Mouse (Mus musculus): Measurements from ENCODE around the gene Olfr642. TPM values are rescaled to one million over a fixed set of nuclear protein-coding genes. Genes with fewer than 3 reads are reported as not detected.

Gene Olfr642
- not detected in 2 replicates for total RNA-seq (2015; ENCODE audit: low replicate concordance)
- 0.14 TPM in 1 of 2 replicates, not detected in the other for total RNA-seq (2017; ENCODE audit: low replicate concordance)

DNA sequence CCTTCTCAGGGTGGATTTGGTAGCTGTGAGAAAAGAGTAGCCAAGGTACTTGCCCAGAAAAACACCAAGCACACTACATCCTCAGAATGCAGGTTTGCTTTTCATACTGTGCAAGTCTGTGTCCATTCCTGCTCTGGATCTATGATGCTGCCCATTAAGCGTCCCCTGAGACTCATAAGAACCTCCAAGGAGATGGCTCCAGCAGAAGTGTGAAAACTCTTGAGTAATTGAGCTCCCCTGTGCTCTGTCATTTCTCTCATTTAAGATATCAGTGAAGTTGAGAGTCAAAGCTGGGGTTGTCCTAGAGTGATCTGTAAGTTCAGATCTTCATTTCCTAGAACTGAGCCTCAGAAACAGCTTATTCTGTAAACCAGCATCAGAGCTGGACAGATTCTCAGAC lies at the start of gene Olfr642:
Gene Olfr642, minus strand, starts transcription at position 101 of the 400 bp plus-strand sequence.
- no peak for ATAC-seq (replicated peaks; ENCODE audit: low FRiP score, poor library complexity, severe bottlenecking)

DNA sequence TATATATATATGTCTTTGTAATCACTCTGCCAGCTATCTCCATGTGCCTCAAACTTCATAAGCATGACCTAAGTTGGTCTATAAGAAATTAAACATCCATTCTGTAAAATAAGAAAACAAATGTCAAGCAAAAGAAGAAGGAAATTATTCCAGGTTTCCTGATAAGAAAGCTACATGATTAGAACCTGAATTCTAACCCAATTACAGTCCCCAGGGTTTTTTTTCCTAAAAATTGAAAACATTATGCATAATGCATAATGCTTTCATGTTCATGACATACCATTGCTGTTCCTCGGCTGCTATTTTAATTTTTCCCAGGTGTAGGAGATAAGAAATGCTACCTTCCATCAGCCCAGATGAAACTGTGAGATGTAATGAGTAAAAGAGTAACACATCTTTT lies 32.9 kb upstream of the Olfr642 start, which contains the start of gene Olfr645:
Gene Olfr645, minus strand, starts transcription at position 101 of the 400 bp plus-strand sequence.
- no peak for ATAC-seq (replicated peaks; ENCODE audit: low FRiP score, poor library complexity, severe bottlenecking)

DNA sequence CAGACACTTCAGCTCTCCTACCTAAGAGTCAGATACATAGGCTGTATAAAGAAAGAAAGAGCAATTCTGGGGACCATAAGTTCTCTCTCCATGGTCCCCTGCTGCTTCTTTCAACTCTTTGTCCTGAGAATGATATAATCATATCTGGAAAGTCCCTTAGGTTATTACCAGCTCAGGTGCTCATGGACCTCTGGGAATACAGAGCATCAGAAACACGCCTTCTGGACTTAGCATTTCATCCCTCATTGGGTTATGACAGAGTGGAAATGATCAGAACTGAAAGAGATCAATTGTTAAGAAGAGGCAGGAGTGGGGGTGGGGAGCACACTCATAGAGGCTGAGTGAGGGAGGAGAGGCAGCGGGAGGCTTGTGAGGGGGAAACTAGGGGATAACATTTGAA lies 19.3 kb upstream of the Olfr642 start, which contains the start of gene Olfr644:
Gene Olfr644, minus strand, starts transcription at position 101 of the 400 bp plus-strand sequence.
- ATAC-seq (replicated peaks; ENCODE audit: low FRiP score, poor library complexity, severe bottlenecking) = no peak

DNA sequence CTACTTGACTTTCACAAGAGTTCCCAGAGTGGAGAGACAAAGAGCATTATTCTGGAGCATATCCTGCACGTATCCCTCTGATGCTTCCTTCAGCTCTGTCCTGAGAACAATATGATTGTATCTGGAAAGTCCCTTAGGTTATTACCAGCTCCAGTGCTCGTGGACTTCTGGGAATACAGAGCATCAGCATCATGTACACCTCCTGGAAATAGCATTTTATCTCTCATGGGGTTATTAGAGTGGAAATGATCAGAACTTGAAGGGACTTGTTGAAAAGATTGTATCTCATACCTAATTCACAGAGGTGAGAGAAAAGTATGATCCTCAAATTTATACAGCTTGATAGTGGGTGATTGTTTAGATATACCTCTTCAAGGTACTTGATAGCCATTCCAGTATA lies 8.9 kb upstream of the Olfr642 start, which contains the start of gene 4930516K23Rik:
Gene 4930516K23Rik, minus strand, starts transcription at position 101 of the 400 bp plus-strand sequence.
- ATAC-seq (replicated peaks; ENCODE audit: low FRiP score, poor library complexity, severe bottlenecking) = no peak

DNA sequence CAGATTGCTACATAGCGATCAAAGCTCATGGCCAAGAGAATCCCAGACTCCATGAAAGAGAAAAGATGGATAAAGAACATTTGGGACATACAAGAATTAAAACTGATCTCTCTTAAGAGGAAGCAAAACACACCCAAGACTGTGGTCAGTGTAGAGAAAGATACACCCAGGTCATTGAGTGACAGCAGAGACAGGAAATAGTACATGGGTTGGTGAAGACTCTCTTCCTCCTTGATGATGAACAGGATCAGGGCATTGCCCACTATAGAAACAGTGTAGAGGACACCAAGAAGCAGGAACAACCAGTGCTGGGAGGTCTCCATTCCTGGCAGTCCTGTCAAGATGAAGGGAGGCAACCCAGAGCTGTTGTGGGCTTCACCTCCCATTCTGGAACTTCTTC lies 6.7 kb upstream of the Olfr642 start:
- no peak for ATAC-seq (replicated peaks; ENCODE audit: low FRiP score, poor library complexity, severe bottlenecking)

DNA sequence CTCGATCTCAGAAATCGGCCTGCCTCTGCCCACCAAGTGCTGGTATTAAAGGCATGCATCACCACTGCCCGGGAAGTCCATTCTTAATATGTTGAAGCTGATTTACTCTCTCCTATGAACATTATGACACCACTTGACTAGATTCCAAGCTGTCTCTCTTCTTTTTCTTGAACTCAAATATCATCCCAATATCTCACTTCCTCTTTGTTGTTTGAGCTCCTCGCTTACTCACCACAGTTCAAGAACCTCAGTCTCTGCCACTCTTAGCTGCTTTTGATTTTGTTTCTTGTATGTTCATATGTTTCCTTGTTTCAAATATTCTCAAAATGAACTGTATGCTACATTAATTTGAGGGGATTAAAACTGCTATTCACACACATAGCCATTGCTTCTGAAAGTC lies 1.7 kb downstream of the Olfr642 start:
- no peak for ATAC-seq (replicated peaks; ENCODE audit: low FRiP score, poor library complexity, severe bottlenecking)

DNA sequence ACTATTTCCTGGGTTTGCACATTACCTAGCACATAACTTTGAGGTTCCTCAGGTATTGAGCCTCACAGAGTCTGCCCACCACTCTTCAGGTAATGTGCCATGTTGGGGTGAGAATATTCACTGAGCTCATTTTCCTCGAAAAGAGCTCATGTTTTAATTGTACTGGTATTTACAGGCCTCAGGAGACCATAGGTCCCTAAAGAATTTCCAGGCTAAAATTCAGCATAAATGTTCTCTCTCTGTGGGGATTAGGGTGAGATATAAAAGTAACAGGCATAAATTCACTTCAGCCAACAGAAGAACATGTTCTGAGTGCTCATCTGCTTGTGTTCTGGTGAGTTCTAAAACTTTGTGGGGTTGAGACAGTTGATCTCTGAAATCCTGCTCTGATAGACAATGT lies 17.3 kb downstream of the Olfr642 start, which contains the start of gene Olfr641:
Gene Olfr641, plus strand, starts transcription at position 301 of the 400 bp plus-strand sequence.
- no peak for ATAC-seq (replicated peaks; ENCODE audit: low FRiP score, poor library complexity, severe bottlenecking)

DNA sequence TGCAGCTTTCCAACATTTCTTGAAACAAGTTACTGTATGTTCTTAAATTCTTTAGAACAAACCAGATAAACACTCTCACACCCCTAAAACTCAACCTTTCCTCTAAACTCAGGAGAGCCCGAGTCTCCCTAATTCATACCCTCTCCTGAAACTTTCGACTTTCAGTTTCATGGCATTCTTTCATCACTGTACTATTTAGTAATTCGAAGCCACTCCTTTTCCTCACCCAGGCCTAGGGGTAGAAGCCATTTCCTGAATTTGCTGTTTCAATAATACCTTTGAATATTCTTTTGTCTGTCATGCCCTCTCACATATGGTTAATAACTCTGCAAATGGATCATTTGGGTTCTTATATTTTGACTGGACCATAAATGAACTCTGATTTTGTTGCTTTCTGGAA lies 25.5 kb downstream of the Olfr642 start:
- no peak for ATAC-seq (replicated peaks; ENCODE audit: low FRiP score, poor library complexity, severe bottlenecking)

DNA sequence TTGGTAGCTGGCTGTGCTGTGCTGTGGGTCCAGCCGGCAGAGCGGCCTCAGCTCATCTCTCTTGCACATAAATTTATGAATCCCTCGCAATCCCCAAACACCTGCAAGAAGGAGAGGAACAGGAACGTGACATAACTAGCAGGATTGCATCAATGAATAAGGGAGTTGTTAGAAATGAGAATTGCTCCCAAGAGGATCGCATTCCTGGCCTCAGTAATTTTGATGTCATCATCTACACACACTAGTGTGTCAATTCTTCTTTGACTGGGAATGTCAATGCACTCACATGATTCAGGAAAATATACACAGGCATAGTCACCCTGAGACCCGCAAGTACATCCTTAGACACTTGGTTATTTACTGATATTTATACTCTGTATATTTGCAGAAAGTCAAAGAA lies 27.0 kb downstream of the Olfr642 start, which contains the start of gene Olfr640:
Gene Olfr640, minus strand, starts transcription at position 101 of the 400 bp plus-strand sequence.
- ATAC-seq (replicated peaks; ENCODE audit: low FRiP score, poor library complexity, severe bottlenecking) = no peak

DNA sequence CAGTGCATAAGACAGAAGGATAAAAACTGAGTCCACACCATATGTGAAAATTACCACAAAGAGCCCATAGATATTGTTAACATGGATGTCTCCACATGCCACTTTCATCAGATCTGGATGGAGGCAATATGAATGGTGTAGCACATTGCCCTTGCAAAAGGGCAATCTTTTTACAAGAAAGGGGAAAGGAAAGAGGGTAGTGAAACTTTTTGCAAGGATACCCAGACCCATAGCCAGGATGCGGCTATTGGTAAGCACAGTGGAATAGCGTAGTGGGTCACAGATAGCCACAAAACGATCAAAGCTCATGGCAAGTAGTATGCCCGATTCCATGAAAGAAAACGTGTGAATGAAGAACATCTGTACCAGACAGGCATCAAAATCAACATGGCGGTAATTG lies 30.8 kb downstream of the Olfr642 start:
- ATAC-seq (replicated peaks; ENCODE audit: low FRiP score, poor library complexity, severe bottlenecking) = no peak

DNA sequence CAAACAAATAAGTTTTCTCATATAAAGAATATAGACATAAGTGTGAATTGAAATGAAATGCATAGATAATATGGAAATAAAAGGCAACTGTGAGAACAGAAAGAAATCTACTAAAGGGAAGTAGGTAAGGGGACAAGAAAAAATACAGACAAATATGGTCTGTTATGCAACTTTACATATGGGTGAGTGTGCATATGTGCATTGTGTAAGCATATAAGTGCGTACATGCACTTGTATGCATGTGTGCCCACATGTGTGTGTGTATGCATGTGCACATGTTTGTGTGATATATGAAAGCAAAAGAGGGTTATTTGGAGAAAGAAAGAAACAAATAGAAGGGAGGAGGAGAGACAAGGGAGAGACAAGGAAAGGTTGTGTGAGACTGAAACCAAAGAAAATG lies 33.5 kb downstream of the Olfr642 start:
- no peak for ATAC-seq (replicated peaks; ENCODE audit: low FRiP score, poor library complexity, severe bottlenecking)

DNA sequence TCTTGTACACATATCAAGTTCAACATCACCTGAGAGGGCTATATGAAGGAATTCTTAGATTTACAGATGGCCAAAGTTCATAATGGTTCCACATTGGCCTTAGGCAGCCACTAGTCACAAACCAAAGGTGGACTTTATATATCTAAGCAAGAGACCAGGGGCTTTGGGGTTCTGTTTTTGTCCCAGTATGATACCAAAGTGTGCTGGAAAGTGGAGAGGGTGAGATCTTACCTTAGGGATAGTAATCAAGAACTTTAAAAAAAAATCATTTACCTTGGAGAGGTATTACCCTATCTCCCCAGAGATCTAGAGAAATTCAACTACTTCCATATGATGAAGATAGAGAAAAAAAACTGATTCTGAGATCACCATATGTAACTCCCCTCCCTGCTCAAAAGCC lies 35.3 kb downstream of the Olfr642 start, which contains the start of gene Olfr639:
Gene Olfr639, minus strand, starts transcription at position 101 of the 400 bp plus-strand sequence.
- ATAC-seq (replicated peaks; ENCODE audit: low FRiP score, poor library complexity, severe bottlenecking) = no peak

DNA sequence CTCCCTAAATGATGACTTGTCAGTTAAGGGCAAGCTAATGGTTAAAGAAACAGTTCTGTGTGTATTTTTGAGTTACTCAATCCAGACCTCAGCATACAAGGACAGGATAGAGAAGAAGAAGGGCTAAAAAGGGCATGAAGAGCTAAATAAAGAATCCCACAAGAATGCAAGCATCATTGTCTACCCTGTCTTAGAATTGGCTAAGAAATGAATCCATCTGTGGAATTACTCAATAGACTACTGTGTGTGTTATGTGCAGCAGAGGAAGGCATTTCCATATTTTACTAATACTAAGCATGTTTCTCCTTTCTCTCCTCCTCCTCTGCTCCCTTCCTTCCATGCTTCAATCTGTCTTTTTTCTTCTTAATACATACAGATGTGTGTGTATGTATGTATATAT lies 53.3 kb downstream of the Olfr642 start:
- ATAC-seq (replicated peaks; ENCODE audit: low FRiP score, poor library complexity, severe bottlenecking) = no peak

DNA sequence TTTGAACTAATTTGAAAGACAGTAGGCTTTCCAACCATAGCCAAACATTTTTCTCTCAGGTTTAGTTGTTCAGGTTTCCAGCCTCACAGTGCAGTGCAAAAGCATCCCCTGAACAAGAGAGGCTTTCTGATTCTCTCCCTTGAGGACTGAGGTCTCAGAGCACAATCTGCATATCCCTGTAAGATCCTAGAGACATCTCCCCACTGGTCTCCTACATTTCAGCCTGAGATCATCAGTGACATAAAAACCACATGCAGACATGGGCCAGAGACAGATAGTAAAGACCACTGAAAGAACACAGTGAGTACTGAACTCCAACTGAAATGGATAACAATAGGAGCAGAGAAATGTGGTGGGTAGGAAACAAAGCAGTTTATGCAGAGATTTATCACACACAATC lies 54.0 kb downstream of the Olfr642 start, which contains the start of gene Olfr638:
Gene Olfr638, plus strand, starts transcription at position 301 of the 400 bp plus-strand sequence.
- no peak for ATAC-seq (replicated peaks; ENCODE audit: low FRiP score, poor library complexity, severe bottlenecking)

Other genes starting within 250 kb of the Olfr642 start
- gene Hbb-bt, start 238.7 kb downstream of the Olfr642 start, total RNA-seq (2015; ENCODE audit: low replicate concordance) = 39,556 and 40,045 TPM in 2 replicates
- 14,681 and 15,230 TPM in 2 replicates for gene Hbb-bt, start 238.7 kb downstream of the Olfr642 start, total RNA-seq (2017; ENCODE audit: low replicate concordance)
- gene Hbb-bs, start 224.6 kb downstream of the Olfr642 start, total RNA-seq (2015; ENCODE audit: low replicate concordance) = 179,259 and 187,171 TPM in 2 replicates
- gene Hbb-bs, start 224.6 kb downstream of the Olfr642 start, total RNA-seq (2017; ENCODE audit: low replicate concordance) = 69,583 and 76,927 TPM in 2 replicates
- gene Hbb-bh2, start 212.1 kb downstream of the Olfr642 start, total RNA-seq (2015; ENCODE audit: low replicate concordance) = not detected in 2 replicates
- 1.0 and 4.6 TPM in 2 replicates for gene Hbb-bh2, start 212.1 kb downstream of the Olfr642 start, total RNA-seq (2017; ENCODE audit: low replicate concordance)
- gene Hbb-bh1, start 209.5 kb downstream of the Olfr642 start, total RNA-seq (2015; ENCODE audit: low replicate concordance) = not detected in 2 replicates
- not detected in 2 replicates for gene Hbb-bh1, start 209.5 kb downstream of the Olfr642 start, total RNA-seq (2017; ENCODE audit: low replicate concordance)
- gene Hbb-y, start 199.4 kb downstream of the Olfr642 start, total RNA-seq (2015; ENCODE audit: low replicate concordance) = 2.9 and 8.6 TPM in 2 replicates
- not detected in 2 replicates for gene Hbb-y, start 199.4 kb downstream of the Olfr642 start, total RNA-seq (2017; ENCODE audit: low replicate concordance)
- gene Olfr66, start 166.4 kb downstream of the Olfr642 start, total RNA-seq (2015; ENCODE audit: low replicate concordance) = not detected in 2 replicates
- gene Olfr66, start 166.4 kb downstream of the Olfr642 start, total RNA-seq (2017; ENCODE audit: low replicate concordance) = not detected in 2 replicates
- gene Olfr64, start 158.2 kb downstream of the Olfr642 start, total RNA-seq (2015; ENCODE audit: low replicate concordance) = not detected in 2 replicates
- 0.14 and 0.34 TPM in 2 replicates for gene Olfr64, start 158.2 kb downstream of the Olfr642 start, total RNA-seq (2017; ENCODE audit: low replicate concordance)
- not detected in 2 replicates for gene Olfr65, start 149.2 kb downstream of the Olfr642 start, total RNA-seq (2015; ENCODE audit: low replicate concordance)
- gene Olfr65, start 149.2 kb downstream of the Olfr642 start, total RNA-seq (2017; ENCODE audit: low replicate concordance) = 0.28 TPM in 1 of 2 replicates, not detected in the other
- gene Olfr631, start 123.8 kb downstream of the Olfr642 start, total RNA-seq (2015; ENCODE audit: low replicate concordance) = 1.0 TPM in 1 of 2 replicates, not detected in the other
- 2.1 TPM in 1 of 2 replicates, not detected in the other for gene Olfr631, start 123.8 kb downstream of the Olfr642 start, total RNA-seq (2017; ENCODE audit: low replicate concordance)
- not detected in 2 replicates for gene Olfr632, start 118.3 kb downstream of the Olfr642 start, total RNA-seq (2015; ENCODE audit: low replicate concordance)
- 1.7 TPM in 1 of 2 replicates, not detected in the other for gene Olfr632, start 118.3 kb downstream of the Olfr642 start, total RNA-seq (2017; ENCODE audit: low replicate concordance)
- not detected in 2 replicates for gene Olfr633, start 108.2 kb downstream of the Olfr642 start, total RNA-seq (2015; ENCODE audit: low replicate concordance)
- not detected in 2 replicates for gene Olfr633, start 108.2 kb downstream of the Olfr642 start, total RNA-seq (2017; ENCODE audit: low replicate concordance)
- not detected in 2 replicates for gene Olfr635, start 81.5 kb downstream of the Olfr642 start, total RNA-seq (2015; ENCODE audit: low replicate concordance)
- 0.09 and 0.14 TPM in 2 replicates for gene Olfr635, start 81.5 kb downstream of the Olfr642 start, total RNA-seq (2017; ENCODE audit: low replicate concordance)
- not detected in 2 replicates for gene Olfr638, start 53.9 kb downstream of the Olfr642 start, total RNA-seq (2015; ENCODE audit: low replicate concordance)
- gene Olfr638, start 53.9 kb downstream of the Olfr642 start, total RNA-seq (2017; ENCODE audit: low replicate concordance) = not detected in 2 replicates
- not detected in 2 replicates for gene Olfr639, start 35.4 kb downstream of the Olfr642 start, total RNA-seq (2015; ENCODE audit: low replicate concordance)
- gene Olfr639, start 35.4 kb downstream of the Olfr642 start, total RNA-seq (2017; ENCODE audit: low replicate concordance) = 0.09 and 0.14 TPM in 2 replicates
- not detected in 2 replicates for gene Olfr640, start 27.1 kb downstream of the Olfr642 start, total RNA-seq (2015; ENCODE audit: low replicate concordance)
- gene Olfr640, start 27.1 kb downstream of the Olfr642 start, total RNA-seq (2017; ENCODE audit: low replicate concordance) = not detected in 2 replicates
- not detected in 2 replicates for gene Olfr641, start 17.2 kb downstream of the Olfr642 start, total RNA-seq (2015; ENCODE audit: low replicate concordance)
- 0.98 TPM in 1 of 2 replicates, not detected in the other for gene Olfr641, start 17.2 kb downstream of the Olfr642 start, total RNA-seq (2017; ENCODE audit: low replicate concordance)
- gene 4930516K23Rik, start 8.8 kb upstream of the Olfr642 start, total RNA-seq (2015; ENCODE audit: low replicate concordance) = not detected in 2 replicates
- gene 4930516K23Rik, start 8.8 kb upstream of the Olfr642 start, total RNA-seq (2017; ENCODE audit: low replicate concordance) = not detected in 2 replicates
- gene Olfr644, start 19.2 kb upstream of the Olfr642 start, total RNA-seq (2015; ENCODE audit: low replicate concordance) = not detected in 2 replicates
- not detected in 2 replicates for gene Olfr644, start 19.2 kb upstream of the Olfr642 start, total RNA-seq (2017; ENCODE audit: low replicate concordance)
- not detected in 2 replicates for gene Olfr645, start 32.8 kb upstream of the Olfr642 start, total RNA-seq (2015; ENCODE audit: low replicate concordance)
- gene Olfr645, start 32.8 kb upstream of the Olfr642 start, total RNA-seq (2017; ENCODE audit: low replicate concordance) = not detected in 2 replicates
- gene Olfr646, start 52.2 kb upstream of the Olfr642 start, total RNA-seq (2015; ENCODE audit: low replicate concordance) = not detected in 2 replicates
- gene Olfr646, start 52.2 kb upstream of the Olfr642 start, total RNA-seq (2017; ENCODE audit: low replicate concordance) = not detected in 2 replicates
- not detected in 2 replicates for gene Ubqln5, start 77.2 kb upstream of the Olfr642 start, total RNA-seq (2015; ENCODE audit: low replicate concordance)
- gene Ubqln5, start 77.2 kb upstream of the Olfr642 start, total RNA-seq (2017; ENCODE audit: low replicate concordance) = not detected in 2 replicates
- not detected in 2 replicates for gene Olfr643, start 84.7 kb upstream of the Olfr642 start, total RNA-seq (2015; ENCODE audit: low replicate concordance)
- gene Olfr643, start 84.7 kb upstream of the Olfr642 start, total RNA-seq (2017; ENCODE audit: low replicate concordance) = not detected in 2 replicates
- not detected in 2 replicates for gene Ubqln3, start 90.6 kb upstream of the Olfr642 start, total RNA-seq (2015; ENCODE audit: low replicate concordance)
- not detected in 2 replicates for gene Ubqln3, start 90.6 kb upstream of the Olfr642 start, total RNA-seq (2017; ENCODE audit: low replicate concordance)
- not detected in 2 replicates for gene Ubqlnl, start 97.9 kb upstream of the Olfr642 start, total RNA-seq (2015; ENCODE audit: low replicate concordance)
- not detected in 2 replicates for gene Ubqlnl, start 97.9 kb upstream of the Olfr642 start, total RNA-seq (2017; ENCODE audit: low replicate concordance)
- gene Olfm5, start 112.2 kb upstream of the Olfr642 start, total RNA-seq (2015; ENCODE audit: low replicate concordance) = not detected in 2 replicates
- 0.34 TPM in 1 of 2 replicates, not detected in the other for gene Olfm5, start 112.2 kb upstream of the Olfr642 start, total RNA-seq (2017; ENCODE audit: low replicate concordance)
- 1.5 and 2.1 TPM in 2 replicates for gene Olfr648, start 130.7 kb upstream of the Olfr642 start, total RNA-seq (2015; ENCODE audit: low replicate concordance)
- 0.14 and 0.60 TPM in 2 replicates for gene Olfr648, start 130.7 kb upstream of the Olfr642 start, total RNA-seq (2017; ENCODE audit: low replicate concordance)
- gene Olfr649, start 143.3 kb upstream of the Olfr642 start, total RNA-seq (2015; ENCODE audit: low replicate concordance) = not detected in 2 replicates
- not detected in 2 replicates for gene Olfr649, start 143.3 kb upstream of the Olfr642 start, total RNA-seq (2017; ENCODE audit: low replicate concordance)
- not detected in 2 replicates for gene Trim6, start 166.1 kb upstream of the Olfr642 start, total RNA-seq (2015; ENCODE audit: low replicate concordance)
- 0.09 and 0.56 TPM in 2 replicates for gene Trim6, start 166.1 kb upstream of the Olfr642 start, total RNA-seq (2017; ENCODE audit: low replicate concordance)
- 19.8 and 23.4 TPM in 2 replicates for gene Trim34a, start 191.8 kb upstream of the Olfr642 start, total RNA-seq (2015; ENCODE audit: low replicate concordance)
- 21.4 and 27.9 TPM in 2 replicates for gene Trim34a, start 191.8 kb upstream of the Olfr642 start, total RNA-seq (2017; ENCODE audit: low replicate concordance)
- gene Trim5, start 235.4 kb upstream of the Olfr642 start, total RNA-seq (2015; ENCODE audit: low replicate concordance) = 3.8 and 8.6 TPM in 2 replicates
- 0.28 and 2.8 TPM in 2 replicates for gene Trim5, start 235.4 kb upstream of the Olfr642 start, total RNA-seq (2017; ENCODE audit: low replicate concordance)

Measured in erythroblast, adult 5-6 weeks (primary cell).